Mouse (Mus musculus): ENCODE results near the gene Rhox4d. TPM values are rescaled to one million over a fixed set of nuclear protein-coding genes. Genes with fewer than 3 reads are reported as not detected.

Gene Rhox4d
- total RNA-seq (2023): not detected

GRCm38 (mm10) chrX:37514059-37514458 lies at the start of gene Rhox4d:
Gene Rhox4d, plus strand, starts transcription at chrX:37514359.

GRCm38 (mm10) chrX:37480037-37480436 lies 34.1 kb upstream of the Rhox4d start, which contains the start of gene Rhox4c:
Gene Rhox4c, plus strand, starts transcription at chrX:37480337.

GRCm38 (mm10) chrX:37530152-37530551 lies 16.0 kb downstream of the Rhox4d start, which contains the start of gene Rhox2e:
Gene Rhox2e, plus strand, starts transcription at chrX:37530452.

GRCm38 (mm10) chrX:37541719-37542118 lies 27.6 kb downstream of the Rhox4d start, which contains the start of gene Rhox3e:
Gene Rhox3e, plus strand, starts transcription at chrX:37542019.

GRCm38 (mm10) chrX:37557112-37557511 lies 43.0 kb downstream of the Rhox4d start, which contains the start of gene Rhox4e:
Gene Rhox4e, plus strand, starts transcription at chrX:37557412.

Other genes with a start within 250 kb of the Rhox4d start
- not detected for gene Rhox4a, start 249.0 kb upstream of the Rhox4d start, total RNA-seq (2023)
- not detected for gene Rhox3a2, start 134.3 kb upstream of the Rhox4d start, total RNA-seq (2023)
- not detected for gene Rhox4a2, start 123.5 kb upstream of the Rhox4d start, total RNA-seq (2023)
- gene Rhox2b, start 102.3 kb upstream of the Rhox4d start, total RNA-seq (2023): not detected
- not detected for gene Rhox4b, start 81.9 kb upstream of the Rhox4d start, total RNA-seq (2023)
- gene Rhox2c, start 60.7 kb upstream of the Rhox4d start, total RNA-seq (2023): not detected
- gene Rhox3c, start 55.8 kb upstream of the Rhox4d start, total RNA-seq (2023): not detected
- gene Rhox4c, start 34.0 kb upstream of the Rhox4d start, total RNA-seq (2023): not detected
- not detected for gene Rhox2d, start 20.9 kb upstream of the Rhox4d start, total RNA-seq (2023)
- gene Rhox2e, start 16.1 kb downstream of the Rhox4d start, total RNA-seq (2023): not detected
- gene Rhox3e, start 27.7 kb downstream of the Rhox4d start, total RNA-seq (2023): not detected
- gene Rhox4e, start 43.1 kb downstream of the Rhox4d start, total RNA-seq (2023): not detected
- not detected for gene Rhox2f, start 57.0 kb downstream of the Rhox4d start, total RNA-seq (2023)
- gene Rhox3f, start 66.6 kb downstream of the Rhox4d start, total RNA-seq (2023): not detected
- gene Rhox4f, start 93.3 kb downstream of the Rhox4d start, total RNA-seq (2023): not detected
- not detected for gene Rhox3g, start 114.3 kb downstream of the Rhox4d start, total RNA-seq (2023)
- gene Rhox2g, start 129.1 kb downstream of the Rhox4d start, total RNA-seq (2023): not detected
- not detected for gene Rhox4g, start 137.0 kb downstream of the Rhox4d start, total RNA-seq (2023)
- not detected for gene Rhox3h, start 154.4 kb downstream of the Rhox4d start, total RNA-seq (2023)
- not detected for gene Rhox2h, start 158.9 kb downstream of the Rhox4d start, total RNA-seq (2023)